Mouse (Mus musculus): ENCODE results near the gene Sycp2l.

Gene Sycp2l

GRCm38 (mm10) chr13:41113940-41114339 lies at the start of gene Sycp2l:
Gene Sycp2l (plus strand): TSS chr13:41114307.
- DNase-seq: peak; percentile 10

DNA sequence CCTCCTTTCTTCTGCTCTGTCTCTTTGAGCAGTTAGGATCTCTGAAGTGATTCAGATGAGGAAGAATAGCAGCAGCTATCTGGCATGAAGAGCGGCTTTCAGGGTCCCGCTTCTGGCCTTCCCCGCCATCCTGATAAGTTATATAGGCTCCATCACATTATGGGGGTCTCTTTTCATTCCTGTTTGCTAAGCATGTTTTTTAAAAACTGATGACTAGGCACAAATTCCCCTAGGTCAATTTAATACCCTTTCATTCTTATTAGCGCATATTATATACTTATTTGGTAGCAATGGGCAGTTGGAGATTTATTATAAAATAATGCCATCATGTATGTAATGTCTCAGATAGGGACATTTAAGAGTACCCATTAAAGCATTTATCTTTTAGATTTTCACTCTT lies 46.5 kb upstream of the Sycp2l start:
- DNase-seq: no peak

DNA sequence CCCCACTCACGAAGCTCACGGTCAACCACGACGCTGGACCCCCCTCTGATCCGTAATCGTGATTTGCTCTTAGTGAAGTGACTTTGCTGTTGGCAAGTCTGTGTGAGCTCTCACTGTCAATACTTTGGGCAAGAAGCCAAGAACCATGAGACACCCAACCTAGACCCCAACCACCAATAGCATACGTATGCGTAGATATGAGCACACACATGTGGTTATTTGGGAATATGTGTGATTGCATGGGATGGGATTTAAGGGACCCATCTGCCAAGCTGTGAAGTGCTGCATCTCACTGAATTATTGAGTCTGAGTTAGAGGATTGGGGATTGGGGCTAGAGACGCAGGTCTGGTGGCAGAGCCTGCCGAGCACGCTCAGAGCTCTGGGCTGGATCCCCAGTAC lies 42.5 kb upstream of the Sycp2l start:
- no peak for DNase-seq

- no peak for DNase-seq
These were observed 40.3 kb upstream of the Sycp2l start for GRCm38 (mm10) chr13:41073819-41074218.

DNA sequence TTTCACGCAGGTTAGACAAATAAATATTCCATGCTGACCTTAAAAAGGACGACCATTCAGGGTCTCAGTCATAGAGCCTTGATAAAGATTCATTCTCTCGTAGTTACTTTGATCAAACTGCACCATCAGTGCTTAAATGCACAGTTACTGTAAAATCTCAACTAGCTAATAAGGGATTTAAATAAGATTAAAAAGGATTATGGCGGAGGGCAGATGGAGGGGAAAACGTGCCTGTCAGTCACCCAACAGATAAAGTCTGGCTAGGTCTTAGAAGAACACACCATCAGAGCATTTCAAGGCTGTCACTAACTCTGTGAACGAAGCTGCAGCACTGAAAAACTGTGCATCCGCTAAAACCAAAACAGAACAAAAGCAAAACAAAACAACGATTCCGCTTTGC lies 36.2 kb upstream of the Sycp2l start:
- DNase-seq: no peak

GRCm38 (mm10) chr13:41078690-41079420 lies 35.3 kb upstream of the Sycp2l start:
- no peak for DNase-seq

GRCm38 (mm10) chr13:41079421-41079780 lies 34.7 kb upstream of the Sycp2l start, which contains the start of gene Mak:
Gene Mak (minus strand): TSS chr13:41079706.
- DNase-seq: peak; percentile 76

- no peak for DNase-seq
These were observed 34.2 kb upstream of the Sycp2l start for GRCm38 (mm10) chr13:41079859-41080258.

- no peak for DNase-seq
These were observed 33.4 kb upstream of the Sycp2l start for GRCm38 (mm10) chr13:41080700-41081099.

GRCm38 (mm10) chr13:41084521-41084920 lies 29.6 kb upstream of the Sycp2l start:
- DNase-seq: no peak

DNA sequence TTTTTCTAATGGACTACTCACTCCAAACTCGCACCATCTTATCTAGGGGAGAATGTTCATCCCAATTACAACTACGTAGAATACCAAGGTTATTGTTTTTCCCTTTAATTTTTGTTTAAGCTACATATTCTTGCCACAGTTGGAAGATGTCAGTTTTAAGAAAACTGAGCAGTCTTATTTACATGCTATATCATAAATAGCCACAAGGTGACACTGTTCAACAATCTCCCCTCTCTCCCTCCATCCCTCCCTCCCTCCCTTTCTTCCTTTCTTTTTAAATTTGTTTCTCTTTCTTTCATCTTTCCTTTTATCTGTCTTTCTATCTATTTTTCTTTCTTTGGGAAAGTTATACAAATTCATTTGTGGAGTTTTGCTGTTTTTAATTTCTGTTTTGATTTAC lies 29.0 kb upstream of the Sycp2l start:
- no peak for DNase-seq

DNA sequence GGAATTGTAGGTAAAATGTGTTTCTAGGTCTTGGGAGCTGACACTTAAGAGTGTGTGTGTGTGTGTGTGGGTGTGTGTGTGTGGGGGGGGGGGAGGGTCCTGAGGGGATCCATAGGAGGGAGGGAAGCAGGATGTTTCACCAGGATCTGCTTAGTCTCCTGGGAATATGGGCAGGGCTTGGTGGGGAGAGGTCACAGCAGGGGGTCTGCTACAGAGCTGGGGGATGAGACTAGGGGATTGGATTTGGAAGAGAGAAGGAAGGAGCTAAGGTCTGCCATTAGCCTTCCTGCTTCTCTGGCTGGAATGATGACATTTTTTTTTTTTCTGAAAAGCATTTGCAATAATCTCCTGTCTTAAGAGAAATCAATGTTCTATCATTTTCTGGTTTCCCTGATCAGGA lies 25.4 kb upstream of the Sycp2l start:
- DNase-seq: no peak

GRCm38 (mm10) chr13:41091271-41091670 lies 22.8 kb upstream of the Sycp2l start:
- DNase-seq: no peak

DNA sequence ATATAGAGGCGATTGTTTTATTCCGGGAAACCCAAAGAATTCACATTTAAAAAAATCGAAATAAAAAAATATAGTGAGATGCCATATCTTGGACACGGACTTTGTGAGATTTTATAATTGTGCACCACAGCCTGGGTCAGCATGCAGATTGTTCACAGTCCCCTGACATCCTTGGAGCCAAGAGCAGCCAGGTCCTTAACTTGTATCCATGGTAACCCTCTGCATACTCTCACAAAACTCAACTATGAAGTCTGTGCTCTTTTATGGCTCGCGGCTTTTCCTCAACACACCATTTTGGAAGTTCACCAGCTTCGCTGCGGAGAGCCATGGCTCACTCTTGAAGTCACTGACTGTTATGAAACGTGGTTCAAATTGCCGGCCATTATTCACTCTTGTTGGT lies 19.9 kb upstream of the Sycp2l start:
- DNase-seq: no peak

DNA sequence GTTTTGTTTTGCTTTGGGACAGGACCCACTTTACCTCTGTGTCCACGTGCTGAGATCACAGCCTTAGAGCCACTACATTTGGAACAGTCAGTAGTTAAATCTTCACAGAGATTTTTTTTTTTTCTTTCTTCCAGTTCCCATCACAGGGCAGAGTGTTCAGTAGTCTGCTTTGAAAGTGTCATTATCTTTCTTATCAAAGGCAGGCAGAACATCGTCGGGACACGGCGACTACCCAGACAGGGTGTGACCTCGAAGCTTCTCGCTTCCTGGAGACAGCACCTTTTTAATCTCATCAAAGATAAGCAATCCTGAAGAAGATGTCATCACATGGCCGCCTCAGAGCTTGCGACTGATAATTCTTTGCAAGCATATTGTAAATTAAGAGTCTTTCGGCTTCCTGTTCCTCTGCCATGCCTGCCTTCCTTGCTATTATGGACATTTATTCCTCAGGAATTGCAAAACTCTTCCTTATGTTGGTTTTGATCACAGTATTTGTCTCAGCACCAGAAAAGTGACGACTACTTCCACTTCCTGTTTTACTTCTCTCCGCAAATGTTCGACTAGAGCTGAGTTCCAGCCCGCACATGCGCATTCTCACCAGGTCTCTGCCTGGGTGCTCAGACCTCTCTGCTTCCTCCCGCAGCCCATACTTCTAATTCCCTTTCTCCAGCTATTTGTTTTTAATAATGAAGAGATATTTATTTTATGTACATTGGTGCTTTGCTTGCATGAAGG lies 16.6 kb upstream of the Sycp2l start:
- no peak for DNase-seq

DNA sequence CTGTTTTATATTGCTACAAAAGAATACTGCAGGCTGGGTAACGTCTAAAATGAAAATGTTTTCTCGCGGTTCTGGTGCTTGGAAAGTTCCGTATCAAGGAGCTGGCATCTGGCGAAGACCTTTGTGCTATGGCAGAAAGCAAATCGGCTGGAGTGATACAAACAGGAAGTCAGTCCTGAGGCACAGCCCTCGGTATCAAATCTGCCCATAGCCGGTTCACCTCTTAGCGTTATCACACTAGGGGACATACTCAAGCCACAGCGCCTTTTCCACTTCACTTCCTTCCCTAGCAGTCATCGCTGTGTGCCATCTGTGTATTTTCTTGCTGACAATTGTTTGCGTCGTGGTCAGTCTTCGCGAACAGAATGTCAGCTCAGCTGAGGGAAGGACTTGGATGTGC lies 15.8 kb upstream of the Sycp2l start:
- DNase-seq: no peak

DNA sequence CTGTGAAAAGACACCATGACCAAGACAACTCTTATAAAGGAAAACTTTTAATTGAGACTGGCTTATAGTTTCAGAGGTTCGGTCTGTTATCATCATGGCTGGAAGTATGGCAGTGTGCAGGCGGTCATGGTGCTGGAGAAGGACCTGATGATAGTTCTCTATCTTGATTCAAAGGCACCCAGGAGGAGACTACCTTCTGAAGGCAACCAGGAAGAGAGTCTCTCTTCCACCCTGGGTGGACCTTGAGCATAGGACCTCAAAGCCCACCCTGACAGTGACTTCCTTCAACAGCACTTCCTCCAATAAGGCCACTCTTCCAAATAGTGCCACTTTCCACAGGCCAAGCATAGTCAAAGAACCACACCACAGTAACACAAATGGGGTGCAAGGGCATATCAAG lies 14.1 kb upstream of the Sycp2l start:
- DNase-seq: no peak

- DNase-seq: no peak
These were observed 10.1 kb upstream of the Sycp2l start for GRCm38 (mm10) chr13:41103841-41104525.

- no peak for DNase-seq
These were observed 8.6 kb upstream of the Sycp2l start for GRCm38 (mm10) chr13:41105541-41105940.

GRCm38 (mm10) chr13:41110935-41111334 lies 3.2 kb upstream of the Sycp2l start, which contains the start of gene Gcm2:
Gene Gcm2 (minus strand): TSS chr13:41111035.
- no peak for DNase-seq

DNA sequence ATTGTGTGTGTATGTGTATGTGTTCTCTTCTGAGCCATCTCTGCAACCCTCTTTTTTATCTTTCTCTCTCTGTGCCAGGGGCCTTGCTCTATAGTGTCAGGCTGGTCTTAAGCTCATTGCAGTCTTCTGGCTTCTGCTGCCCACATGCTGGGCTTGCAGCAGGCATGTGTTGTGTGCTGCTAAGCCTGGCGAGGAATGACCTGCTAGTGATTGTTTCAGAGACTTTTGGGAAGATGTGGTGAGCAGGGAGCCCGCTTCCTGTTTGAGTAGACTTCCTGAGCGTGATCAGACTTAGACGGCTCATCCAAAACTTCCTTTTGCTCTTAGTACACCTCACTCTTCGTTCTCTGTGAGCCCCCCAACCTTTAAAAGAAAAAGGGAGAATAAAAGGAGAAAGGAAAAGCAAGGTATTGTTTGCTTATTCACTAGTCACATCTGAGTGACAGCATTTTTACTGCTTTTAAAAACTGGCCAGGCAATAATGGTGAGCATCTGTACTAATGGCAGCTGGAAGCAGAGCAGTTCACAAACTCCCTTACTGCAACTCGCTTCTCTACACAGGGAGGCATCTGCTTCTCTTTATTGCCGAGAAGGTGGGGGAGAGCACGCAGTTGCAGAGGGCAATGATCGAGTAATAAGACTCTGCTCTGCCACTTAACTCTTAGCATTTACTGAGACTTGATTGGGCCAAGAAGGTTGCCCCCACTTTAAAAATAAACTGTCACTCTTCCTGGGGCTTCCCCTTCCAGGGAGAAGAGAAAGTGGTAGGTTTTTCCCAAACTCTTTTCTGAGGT lies 5.2 kb downstream of the Sycp2l start:
- no peak for DNase-seq

- DNase-seq: no peak
These were observed 9.6 kb downstream of the Sycp2l start for GRCm38 (mm10) chr13:41123666-41124225.

DNA sequence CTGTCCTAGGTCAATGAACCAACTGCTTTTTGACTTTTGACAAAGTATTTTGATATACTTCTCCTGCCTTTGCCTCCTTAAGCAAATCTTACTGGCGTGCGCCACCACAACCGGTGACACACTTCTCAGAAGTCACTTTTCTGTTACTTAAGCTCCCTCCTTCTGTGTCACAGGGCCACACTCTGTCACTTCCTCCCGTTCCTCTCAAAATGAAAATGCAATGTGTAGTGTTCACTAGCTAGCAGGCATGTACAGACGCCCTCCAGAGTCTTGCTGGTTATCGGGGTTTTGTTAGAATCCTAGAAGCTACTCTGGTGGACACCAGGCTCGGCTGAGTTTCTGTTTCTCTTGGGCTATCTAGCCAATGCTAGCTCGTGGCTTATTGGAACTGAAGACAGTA lies 14.2 kb downstream of the Sycp2l start:
- DNase-seq: no peak

All from kidney, postnatal 10 days (tissue).